Mouse (Mus musculus): ENCODE data around the gene Ly6g6e.

GRCm38 (mm10) chr17:35083929-35084497 is 7.3 kb downstream of the Ly6g6e start:
- TF ChIP-seq POLR2A (IDR thresholded peaks at IDR 0.05; ENCODE audit: borderline replicate concordance, extremely low read depth, insufficient read depth, insufficient read length, poor library complexity, severe bottlenecking) (no peak), CTCF (IDR thresholded peaks at IDR 0.05; ENCODE audit: borderline replicate concordance, extremely low read depth, insufficient read depth, insufficient read length) (no peak)

Measured in brain, embryonic 14.5 days (tissue).